Mouse (Mus musculus): Measurements from ENCODE around the gene Mphosph6.

DNA sequence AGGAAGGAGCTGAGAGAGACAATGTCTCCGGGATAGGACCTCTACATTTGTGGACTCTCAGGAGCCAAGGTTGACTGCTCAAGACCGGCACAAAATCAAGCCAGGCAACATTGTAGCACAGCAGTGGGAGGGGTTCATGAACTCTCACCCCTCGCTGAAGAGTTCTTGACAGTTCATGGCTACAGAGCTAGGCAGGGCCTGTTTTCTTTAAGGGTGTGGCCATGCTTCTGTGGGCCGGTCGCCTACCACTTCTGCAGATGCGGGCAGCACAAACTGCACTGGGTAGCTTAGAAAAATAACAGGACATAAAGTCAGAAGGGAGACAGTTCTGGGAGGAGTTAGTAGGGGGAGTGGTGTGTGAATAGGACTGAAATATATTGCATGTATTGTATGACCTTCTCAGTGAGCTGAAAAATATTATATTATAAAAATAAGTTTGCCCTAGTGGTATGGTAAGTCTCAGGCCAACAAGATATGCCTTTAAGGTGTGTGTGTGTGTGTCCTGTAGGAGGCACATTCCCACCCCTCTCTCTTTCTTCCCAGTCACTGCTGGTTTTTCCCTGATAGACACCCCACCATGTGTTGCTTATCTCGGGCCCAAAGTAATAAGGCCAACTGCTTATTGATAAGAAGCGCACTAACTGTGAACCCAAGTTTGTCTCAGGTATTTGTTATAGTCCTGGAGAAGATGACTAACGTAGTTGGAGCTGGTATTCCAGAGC, 30.5 kb downstream of the Mphosph6 start:
- TF ChIP-seq CTCF (IDR thresholded peaks at IDR 0.05; ENCODE audit: insufficient read depth, low read length): no peak
- no peak for TF ChIP-seq POLR2A (IDR thresholded peaks at IDR 0.05; ENCODE audit: borderline replicate concordance, extremely low read depth, low read depth, low read length)

All from lung, adult 2 months (tissue).